Mouse (Mus musculus): ENCODE results near the gene Snx19.
A peak's percentile ranks its signal among the peaks of the same experiment; 100 is the strongest.

Gene Snx19

DNA sequence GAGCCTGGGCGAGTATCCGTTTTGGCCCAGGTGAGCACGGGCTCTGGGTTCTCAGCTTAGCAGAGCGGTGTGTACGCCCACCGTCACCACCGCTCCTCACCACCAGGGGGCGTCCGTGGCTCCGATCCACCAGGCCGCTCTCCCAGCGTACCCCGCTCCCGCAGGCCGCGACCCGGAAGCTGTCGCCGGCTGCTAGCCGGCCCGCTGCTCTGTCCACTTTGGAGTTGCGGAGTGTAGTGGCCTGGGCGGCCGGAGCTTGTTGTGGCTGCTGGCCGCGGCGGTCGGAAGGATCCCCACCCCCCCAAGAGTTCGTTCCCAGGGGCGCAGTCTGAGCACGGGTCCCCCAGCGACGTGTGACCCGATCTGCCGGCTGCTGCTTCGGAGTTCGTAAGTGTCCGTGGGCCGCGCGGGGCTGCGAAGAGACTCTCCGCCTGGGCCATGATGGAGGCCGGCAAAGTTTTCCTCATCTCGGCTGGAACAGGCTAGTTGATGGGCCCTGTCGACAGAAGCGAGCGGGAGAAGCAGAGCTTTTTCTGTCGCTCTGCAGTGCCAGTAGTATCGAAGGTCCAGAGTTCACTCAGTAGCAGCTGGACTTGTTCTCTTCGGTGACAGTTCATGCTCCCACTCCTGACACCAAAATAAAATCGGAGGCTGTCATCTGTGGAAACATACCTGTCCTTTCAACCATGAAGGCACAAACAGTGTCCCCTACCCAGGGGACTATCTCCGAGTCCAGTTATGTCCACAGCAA, at the start of gene Snx19:
Gene Snx19 (plus strand): TSS at position 227 of the 751 bp plus-strand sequence.
- peak; percentile 85 to 86 for DNase-seq (ENCODE audit: low spot score in 2 of 2)

DNA sequence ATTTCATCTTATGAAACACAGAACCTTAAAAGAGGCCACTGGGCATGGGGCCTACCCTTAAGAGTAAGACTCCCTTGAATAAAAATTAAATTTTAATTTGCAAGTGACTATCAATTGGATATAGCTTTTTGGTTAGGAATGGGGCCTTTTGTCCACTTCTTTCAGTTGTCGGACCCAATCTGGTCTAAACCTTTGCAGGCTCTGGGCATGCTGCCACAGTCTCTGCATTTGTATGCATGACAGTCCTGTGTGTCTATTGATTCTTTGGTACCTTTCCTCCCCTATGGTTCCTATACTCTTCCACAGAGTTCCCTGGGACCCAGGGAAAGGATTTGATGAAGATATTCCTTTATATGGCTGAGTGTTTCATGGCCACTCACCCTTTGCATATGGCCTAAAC, 26.1 kb upstream of the Snx19 start:
- DNase-seq (ENCODE audit: low spot score in 2 of 2): no peak

DNA sequence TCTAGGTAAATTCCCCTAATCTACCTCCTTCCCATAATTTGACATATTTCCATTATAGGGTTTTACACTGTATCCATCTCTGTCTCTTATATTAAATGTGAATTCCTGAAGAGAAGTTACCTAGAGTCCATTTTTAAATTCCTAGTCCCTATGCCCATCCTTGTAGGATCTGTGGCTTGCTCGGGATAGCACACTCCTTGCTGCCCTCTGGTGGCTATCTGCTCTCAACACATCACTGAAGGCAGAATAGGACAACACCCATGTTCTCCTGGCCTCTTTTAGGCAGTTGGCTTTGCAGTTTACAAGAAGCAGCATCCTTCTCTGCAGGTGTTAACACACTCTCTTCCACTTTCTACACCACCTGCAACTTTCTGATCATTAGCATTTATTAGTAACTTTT, 4.0 kb upstream of the Snx19 start:
- DNase-seq (ENCODE audit: low spot score in 2 of 2): no peak

- DNase-seq (ENCODE audit: low spot score in 2 of 2): no peak
Observed at GRCm38 (mm10) chr9:30425178-30425577, 1.7 kb upstream of the Snx19 start.

DNA sequence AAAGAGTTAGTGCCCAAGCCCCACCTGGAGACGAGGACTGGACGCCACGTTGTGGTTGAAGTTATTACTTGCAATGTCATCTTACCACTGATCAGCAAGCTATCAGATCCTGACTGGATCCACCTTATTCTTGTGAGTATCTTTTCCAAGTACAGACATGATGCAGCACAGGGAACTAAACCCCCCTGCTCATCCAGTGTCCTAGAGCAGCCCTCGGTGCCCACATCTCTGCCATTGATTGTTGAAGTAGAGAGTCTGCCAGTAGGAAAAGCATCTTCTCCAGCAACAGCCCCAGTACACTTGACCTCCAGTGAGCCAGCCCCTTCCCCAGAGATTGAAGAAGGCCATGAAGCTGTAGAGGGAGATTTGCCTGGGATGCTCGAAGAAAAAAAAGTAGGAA, 1.3 kb downstream of the Snx19 start:
- DNase-seq (ENCODE audit: low spot score in 2 of 2): no peak

DNA sequence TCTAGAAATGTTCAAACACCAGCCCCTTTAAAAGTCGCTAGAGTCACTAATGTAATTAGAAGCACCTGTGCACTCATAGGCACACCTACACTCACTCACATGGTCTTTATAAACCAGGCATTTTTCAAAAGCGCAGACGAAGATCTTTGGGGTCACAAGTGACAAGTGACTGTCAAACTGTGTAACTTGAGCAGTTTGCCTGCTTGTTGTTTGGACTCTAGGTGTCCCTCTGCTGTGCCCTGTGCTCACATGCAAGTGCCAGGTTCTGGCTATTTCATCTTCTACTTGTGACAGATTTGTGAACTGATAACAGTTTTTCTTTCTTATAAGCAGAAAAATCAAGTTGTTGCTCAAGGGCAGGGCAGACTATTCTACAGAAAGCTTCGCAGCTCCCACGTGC, 3.5 kb downstream of the Snx19 start:
- no peak for DNase-seq (ENCODE audit: low spot score in 2 of 2)

- DNase-seq (ENCODE audit: low spot score in 2 of 2): no peak
Observed at GRCm38 (mm10) chr9:30431909-30432308, 5.0 kb downstream of the Snx19 start.

GRCm38 (mm10) chr9:30433914-30434313, 7.0 kb downstream of the Snx19 start:
- no peak for DNase-seq (ENCODE audit: low spot score in 2 of 2)

GRCm38 (mm10) chr9:30435902-30436585, 9.1 kb downstream of the Snx19 start:
- no peak for DNase-seq (ENCODE audit: low spot score in 2 of 2)

- no peak for DNase-seq (ENCODE audit: low spot score in 2 of 2)
Observed at GRCm38 (mm10) chr9:30438505-30438904, 11.6 kb downstream of the Snx19 start.

- DNase-seq (ENCODE audit: low spot score in 2 of 2): no peak
Observed at GRCm38 (mm10) chr9:30441761-30442160, 14.9 kb downstream of the Snx19 start.

GRCm38 (mm10) chr9:30445232-30446085, 18.6 kb downstream of the Snx19 start:
- DNase-seq (ENCODE audit: low spot score in 2 of 2): no peak

DNA sequence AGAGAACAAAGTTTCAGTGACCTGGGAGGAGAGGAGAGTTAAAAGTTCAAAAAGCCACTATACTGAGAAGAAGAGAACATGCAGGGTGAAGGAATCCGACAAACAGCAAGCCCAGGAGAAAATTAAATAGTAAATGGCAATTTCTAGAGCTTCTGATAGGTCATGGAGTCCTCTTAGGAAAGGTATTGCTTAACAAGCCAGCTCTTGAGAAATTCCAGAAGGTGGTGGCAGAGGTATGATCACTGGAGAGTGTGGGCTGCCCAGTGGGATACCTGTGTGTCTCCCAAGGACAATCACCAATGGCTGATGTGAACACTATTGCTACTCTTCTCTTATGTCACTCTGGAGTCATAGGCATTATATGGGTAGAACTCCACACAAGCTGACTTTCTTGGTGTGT, 19.2 kb downstream of the Snx19 start:
- no peak for DNase-seq (ENCODE audit: low spot score in 2 of 2)

DNA sequence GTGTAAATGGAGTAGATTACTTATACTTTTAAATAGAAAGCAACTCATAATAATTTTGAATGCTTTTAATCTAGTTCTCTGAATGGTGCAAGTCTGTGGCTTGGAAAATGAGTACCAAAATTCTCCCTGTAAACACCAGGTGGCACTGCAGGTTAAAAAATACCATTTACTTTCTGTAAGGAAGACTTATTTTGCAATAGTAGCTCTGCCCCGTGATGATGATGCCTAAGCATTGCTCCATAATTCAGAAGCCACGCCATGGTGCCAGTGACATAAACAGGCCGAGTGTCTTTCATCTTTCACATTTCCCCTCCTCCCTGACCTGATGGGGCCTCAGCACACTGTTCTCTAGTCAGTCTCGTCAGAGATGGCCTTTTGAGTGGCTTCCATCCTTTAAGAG, 21.6 kb downstream of the Snx19 start:
- DNase-seq (ENCODE audit: low spot score in 2 of 2): no peak

GRCm38 (mm10) chr9:30449862-30450261, 23.0 kb downstream of the Snx19 start:
- DNase-seq (ENCODE audit: low spot score in 2 of 2): no peak

DNA sequence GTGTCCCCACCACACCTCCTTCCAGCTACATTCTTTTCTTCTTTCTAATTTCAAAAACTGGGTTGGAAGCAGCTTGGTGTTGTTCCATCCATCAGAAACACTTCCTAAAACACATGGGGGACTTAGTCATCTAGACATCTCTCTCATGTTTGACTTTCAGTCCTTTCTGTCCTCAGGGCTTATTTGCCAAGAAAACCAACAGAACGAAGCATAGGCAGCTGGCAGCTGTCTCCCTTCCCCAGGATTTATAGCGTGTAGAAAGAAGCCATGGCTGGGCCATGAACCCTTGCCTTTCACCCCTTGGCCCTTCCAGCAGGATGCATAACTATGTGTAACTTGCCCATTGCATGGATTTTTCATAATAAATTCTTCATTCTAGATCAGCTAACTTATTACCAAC, 23.9 kb downstream of the Snx19 start:
- no peak for DNase-seq (ENCODE audit: low spot score in 2 of 2)

- no peak for DNase-seq (ENCODE audit: low spot score in 2 of 2)
Observed at GRCm38 (mm10) chr9:30454527-30454926, 27.6 kb downstream of the Snx19 start.

DNA sequence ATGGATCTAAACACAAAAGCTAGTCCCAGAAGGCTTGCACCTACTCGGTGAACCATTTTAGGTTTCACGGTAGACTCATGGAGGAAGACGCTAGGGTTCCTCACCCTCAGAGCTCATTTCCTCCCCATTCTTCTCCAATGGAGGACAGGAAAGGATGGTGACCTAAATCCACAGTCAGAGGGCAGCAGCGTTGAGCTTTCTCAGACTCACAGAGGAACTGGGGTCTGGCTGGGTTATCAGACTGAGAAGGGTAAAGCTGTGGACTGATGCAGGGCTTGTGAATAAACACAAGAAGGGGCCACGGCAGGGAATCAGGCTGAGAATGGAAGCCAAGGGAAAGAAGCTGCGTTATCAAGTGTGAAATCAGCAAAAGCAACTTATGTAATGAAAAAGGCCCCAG, 29.3 kb downstream of the Snx19 start:
- no peak for DNase-seq (ENCODE audit: low spot score in 2 of 2)

DNA sequence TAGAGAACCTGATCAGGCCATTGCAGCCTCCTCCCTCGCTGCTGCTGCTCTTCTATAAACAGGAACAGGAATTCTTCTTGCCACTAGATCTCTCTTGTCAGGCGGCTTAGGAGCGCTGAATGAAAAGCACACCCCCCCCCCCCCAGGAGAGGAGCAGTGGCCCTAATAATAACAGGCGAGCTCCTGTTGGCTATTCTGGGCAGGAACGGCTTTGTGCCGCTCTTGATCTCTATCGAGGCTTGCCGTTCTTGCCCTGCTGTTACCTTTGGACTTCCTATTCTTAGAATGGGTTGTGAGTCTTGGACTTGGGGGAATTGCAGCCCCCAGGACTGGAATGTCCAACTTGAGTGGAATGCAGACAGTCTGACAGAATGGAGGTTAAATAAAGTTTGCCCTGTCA, 33.6 kb downstream of the Snx19 start:
- no peak for DNase-seq (ENCODE audit: low spot score in 2 of 2)

DNA sequence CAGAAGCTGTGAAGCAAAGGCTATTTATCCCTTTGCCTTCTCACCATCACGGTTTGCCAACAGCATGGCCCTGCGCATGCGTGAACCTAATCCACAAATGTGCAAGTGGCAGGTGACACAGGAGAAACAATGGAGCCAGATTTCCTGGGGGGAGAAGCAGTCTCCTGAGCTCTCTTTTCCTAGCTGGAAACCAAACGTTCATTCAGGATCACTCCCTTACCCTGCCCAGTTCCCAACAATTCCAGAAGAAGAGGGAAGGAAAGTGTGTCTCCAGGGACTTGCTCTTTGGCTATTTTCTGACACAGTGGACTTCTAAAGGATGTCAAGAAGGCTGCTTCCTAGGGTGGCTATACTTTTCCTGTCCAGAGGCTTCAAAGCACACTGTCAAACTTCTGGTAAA, 37.8 kb downstream of the Snx19 start:
- no peak for DNase-seq (ENCODE audit: low spot score in 2 of 2)

- DNase-seq (ENCODE audit: low spot score in 2 of 2): no peak
Observed at GRCm38 (mm10) chr9:30480043-30480442, 53.1 kb downstream of the Snx19 start.

GRCm38 (mm10) chr9:30480464-30480863, 53.6 kb downstream of the Snx19 start:
- peak; percentile 72 to 77 for DNase-seq (ENCODE audit: low spot score in 2 of 2)

DNA sequence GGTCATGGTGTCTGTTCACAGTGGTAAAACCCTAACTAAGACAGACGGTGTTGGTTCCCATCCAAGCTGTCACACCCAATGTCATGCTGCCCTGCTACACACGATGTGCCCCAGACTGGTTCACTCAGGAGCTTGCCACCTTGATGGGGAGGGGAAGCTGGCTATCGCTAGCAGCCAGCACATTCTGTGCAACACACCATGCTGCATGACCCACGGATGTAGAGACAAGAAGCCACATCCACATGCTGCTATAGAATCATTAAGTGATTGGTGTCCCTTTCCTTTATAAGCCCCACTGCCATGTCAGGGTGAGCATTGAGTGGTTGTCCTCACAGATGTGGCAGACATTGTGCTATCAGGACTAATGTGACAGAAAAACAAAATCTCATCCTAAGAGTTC, 55.2 kb downstream of the Snx19 start:
- no peak for DNase-seq (ENCODE audit: low spot score in 2 of 2)
